Mouse (Mus musculus) right cerebral cortex, adult 2 months (tissue): ENCODE data around the gene 9630041A04Rik.
A peak's percentile ranks its signal among the peaks of the same experiment; 100 is the strongest.

Source experiments
- DNase-seq, 2 experiments: peaks; one replicate each; pipeline ENCODE4 v3.0.0; 2021 to 2022; ENCODE audit warnings: low spot score in 2 of 2

9630041A04Rik gene

DNA sequence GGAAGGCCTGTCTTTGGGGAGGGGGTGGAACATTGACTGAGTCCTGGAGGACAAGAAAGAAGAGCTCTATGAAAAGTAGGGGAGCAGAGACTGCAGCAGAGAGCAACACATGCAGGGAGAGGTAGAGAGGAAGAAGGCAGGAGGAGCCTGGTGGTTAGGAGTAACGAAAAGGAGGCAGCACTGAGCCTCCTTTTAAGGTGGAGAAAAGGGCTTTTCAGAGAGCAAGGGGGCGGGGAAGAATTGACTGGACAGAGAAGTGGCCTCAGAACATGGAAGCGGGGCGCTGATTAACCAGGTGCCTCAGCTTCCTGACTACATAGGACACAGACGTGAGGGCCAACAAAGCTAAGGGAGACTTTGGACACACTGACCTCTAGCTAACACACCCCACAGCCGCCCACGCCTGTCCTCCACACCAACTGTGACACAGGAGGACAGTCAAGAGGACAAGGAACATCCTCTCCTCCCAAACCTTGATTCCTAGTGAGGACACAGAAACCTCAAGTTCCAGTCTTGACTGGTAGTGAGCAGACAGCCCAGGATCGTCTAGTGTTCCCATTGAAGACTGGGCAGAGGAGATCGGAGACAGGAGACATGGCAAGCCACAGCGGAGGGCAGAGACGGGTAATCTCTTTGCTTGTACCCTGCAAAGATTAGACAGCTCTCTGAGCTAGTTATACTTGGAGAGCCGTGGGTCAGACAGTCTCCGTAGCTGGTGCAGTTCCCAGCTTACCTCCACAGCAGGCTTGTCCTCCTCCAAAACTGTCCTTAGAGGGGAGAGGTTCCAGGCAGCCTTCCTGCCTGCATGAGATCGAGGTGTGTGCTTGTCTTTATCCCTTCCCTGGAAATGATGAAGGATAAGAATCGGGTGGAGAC lies at the start of gene 9630041A04Rik:
Gene 9630041A04Rik (plus strand): TSS at position 246 of the 876 bp plus-strand sequence.
- no peak for DNase-seq

DNA sequence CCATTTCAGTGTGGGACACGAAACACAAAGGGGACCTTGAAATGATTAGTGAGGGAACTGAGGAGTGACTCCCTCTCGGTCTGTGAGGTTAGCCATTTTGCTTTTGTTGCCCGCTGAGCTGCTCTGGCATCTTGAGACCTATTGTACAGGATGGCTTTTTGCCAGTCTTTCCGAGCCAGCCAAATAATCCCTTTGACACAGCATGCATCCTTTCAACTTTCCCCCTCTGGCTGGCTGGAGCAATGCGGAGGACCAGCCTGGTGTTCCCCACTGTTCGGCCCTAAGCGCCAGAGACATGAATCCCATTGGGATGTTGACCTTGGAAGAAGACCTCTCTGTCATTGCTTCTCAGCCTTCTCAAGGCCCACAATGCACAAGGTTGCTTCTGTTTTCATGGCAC lies 37.7 kb upstream of the 9630041A04Rik start:
- DNase-seq: no peak

DNA sequence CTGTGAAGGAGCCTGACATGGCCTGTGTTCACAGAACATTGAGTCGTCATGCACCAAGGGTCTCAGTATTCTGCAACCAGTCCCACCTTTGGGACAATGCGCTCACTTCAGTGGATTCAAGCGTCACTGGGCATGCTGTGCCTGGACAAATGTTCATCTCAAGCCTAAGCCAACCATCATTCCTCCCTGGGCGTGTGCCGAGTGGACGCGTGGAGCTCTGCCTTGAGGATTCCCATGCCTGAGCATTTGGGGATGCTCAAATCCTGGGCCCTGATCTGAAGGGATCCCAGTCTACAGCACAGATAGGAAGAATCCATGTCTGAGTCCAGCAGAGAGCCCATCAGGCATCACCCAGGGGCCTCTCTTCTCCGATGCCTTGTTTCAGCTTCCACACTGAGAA lies 36.0 kb upstream of the 9630041A04Rik start:
- no peak for DNase-seq

DNA sequence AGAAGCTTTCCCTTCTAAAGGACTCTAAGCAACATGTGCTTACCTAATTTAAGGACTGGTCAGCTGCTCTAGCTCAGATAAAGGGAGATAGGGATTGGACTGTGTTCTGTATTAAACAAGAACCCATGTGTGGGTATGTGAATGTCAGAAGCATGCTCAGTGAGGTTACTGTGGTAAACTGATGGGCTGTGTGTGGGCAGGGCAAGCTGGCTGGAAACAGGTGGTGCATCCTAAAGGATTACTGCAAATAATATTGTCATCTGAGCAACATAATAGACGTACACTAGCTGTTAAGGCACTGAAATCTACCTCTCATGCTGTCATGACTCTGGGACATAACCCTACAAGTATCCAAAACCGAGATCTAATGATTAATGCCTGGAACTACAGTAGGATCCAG lies 28.0 kb upstream of the 9630041A04Rik start:
- DNase-seq: no peak

DNA sequence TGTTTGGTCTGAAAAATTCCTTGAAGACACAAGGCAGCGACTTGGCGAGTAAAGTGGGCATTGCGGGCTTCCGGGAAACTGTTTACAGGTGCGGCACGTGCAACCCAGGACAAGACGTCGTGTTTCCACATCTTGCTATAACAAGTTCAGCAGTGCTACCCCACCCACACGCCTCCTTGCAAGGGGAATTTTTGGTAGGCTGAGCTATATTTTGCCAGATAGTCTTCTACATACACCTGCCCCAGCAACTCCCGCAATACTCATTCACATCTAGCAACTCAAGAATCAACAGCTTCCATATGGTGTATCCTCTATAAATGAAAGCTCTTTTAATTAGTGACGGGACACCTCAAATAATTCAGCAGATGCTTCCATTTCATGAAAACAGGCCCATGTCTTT lies 20.5 kb upstream of the 9630041A04Rik start:
- peak; percentile 33 to 39 for DNase-seq

DNA sequence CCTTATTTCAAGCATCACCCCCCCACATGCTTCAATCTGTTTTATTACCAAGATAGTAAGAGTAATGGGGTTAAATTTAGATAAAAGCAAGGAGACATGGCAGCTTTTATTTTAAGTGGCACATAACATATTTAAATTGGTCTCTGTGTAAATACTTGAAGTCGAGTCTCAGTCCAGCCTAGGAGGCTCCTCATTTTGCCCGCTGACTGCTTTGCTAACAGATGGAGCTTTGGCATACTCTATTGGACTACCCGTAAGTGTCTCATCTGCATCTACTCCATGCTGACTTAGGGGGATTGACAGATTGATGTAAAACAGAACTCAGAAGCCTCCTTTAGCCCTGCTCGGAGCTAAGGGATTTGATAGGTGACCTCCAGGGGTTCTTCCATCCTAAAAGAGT lies 17.7 kb upstream of the 9630041A04Rik start:
- no peak for DNase-seq

DNA sequence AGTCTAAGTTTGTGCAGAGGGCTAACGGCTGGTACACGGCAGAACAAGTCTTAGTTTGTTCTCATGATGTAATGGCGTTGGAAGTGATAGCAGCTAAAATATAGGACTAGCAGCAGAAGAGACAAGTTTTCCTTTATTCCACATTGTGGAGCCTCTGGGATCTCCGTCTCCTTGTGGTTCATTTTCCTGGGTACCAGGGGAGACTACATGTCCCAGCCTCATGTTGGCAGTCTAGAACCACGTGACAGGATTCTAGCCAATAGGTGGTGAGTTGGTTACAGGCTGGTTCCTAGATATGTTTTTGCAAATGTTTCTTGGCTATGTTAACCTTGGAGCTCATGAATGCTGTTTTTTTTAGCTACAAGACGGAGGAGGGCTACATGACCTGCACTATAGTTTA lies 15.9 kb upstream of the 9630041A04Rik start:
- no peak for DNase-seq

DNA sequence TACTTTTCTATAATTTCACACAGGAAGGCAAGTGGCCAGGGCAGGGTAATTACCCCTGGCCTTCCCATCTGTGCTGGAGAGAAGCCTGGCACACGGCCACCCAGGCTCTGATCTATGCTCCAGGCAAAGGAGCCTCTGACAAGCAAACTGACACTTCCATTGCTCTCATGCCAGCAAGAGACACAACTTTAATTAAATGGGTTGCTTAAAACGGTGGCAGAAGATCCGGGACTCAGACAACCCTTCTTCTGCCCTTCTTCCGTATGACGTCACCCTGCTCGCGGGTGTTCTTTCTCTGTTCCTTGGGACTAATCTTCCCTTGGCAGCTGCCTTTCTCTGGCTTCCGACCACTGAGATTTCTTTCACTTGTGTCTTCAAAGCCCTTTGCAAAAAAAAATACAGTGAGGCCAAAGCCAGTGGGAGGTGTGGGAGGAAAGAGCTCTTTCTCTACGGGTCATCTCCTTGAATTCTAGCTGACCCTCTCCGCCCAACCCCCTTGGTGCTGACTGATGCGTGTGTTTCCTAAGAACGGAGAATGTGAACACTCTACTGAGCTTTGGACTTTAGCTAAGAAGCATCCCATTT lies 932 bp downstream of the 9630041A04Rik start:
- DNase-seq: peak; percentile 23 to 38

DNA sequence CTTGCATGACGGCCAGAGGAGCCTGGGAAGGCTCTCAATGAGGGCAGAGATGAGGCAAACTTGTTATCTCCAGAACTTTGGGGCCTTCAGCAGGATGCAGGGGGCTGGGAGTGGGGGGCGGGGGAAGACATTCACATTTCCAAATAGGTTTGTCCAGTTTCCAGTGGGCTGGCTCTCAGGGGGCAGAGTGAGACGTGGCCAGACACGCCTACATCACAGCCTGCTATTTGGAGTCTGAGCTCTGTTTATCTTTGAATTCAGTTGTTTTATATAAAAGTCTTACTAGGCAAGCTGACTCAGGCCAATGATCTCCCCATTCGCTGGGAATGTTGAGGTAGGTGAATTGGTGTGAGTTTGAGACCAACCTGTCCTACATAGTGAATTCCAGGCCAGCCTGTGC lies 1.5 kb downstream of the 9630041A04Rik start:
- DNase-seq: no peak

DNA sequence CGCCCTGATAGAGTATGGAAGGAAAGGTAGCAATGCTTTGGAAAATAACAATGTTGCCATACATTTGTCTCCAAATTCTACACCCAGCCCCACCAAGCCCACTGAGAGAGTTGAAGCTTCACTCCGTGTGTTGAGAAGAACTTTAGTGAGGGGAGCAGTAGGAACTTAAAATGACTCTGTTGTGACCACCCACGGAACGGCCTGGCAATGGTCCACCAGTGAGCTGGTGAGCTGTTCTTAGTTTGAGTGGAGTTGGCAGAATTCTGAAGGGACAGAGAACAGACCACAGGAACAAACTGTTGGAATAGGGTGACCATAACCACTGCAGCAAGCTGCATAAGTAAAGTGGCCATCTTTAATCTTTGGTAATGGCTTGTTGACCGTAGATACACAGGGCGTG lies 7.0 kb downstream of the 9630041A04Rik start:
- no peak for DNase-seq

DNA sequence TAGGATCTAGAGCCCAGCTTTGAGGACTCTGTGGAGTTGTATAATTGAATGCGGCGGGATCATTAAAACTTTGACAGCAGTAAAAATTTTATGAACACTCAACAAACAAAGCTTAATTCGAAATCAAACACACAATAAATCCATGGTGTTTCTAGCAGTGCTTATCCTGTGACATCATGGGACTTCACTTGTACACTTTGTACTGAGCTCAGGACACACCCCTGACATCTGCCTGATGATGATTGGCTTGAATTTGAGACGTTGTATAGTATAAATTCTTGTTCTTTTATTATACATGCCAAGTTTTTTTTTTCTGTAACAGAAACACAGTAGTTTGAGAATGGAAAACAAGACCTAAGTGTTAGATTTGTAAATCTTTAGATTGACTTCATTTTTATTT lies 8.4 kb downstream of the 9630041A04Rik start:
- no peak for DNase-seq

DNA sequence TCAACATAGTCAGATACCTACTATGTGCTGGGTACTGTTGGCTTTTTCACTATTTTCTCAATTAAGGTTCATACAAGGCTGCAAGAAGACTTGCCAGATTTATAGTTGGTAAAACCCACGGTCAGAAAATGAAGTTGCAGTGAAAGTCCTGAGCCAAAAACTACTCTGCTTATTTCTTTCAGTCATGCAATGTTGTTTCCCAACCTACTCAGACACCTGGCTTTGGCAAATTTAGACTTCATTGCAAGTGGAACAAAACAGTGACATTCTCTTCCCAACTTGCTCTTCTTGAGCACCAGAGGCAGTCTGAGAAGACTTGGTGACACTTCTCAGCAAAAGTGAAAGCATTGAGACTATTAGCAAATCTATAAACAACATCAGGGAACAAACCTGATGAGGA lies 13.7 kb downstream of the 9630041A04Rik start:
- no peak for DNase-seq

DNA sequence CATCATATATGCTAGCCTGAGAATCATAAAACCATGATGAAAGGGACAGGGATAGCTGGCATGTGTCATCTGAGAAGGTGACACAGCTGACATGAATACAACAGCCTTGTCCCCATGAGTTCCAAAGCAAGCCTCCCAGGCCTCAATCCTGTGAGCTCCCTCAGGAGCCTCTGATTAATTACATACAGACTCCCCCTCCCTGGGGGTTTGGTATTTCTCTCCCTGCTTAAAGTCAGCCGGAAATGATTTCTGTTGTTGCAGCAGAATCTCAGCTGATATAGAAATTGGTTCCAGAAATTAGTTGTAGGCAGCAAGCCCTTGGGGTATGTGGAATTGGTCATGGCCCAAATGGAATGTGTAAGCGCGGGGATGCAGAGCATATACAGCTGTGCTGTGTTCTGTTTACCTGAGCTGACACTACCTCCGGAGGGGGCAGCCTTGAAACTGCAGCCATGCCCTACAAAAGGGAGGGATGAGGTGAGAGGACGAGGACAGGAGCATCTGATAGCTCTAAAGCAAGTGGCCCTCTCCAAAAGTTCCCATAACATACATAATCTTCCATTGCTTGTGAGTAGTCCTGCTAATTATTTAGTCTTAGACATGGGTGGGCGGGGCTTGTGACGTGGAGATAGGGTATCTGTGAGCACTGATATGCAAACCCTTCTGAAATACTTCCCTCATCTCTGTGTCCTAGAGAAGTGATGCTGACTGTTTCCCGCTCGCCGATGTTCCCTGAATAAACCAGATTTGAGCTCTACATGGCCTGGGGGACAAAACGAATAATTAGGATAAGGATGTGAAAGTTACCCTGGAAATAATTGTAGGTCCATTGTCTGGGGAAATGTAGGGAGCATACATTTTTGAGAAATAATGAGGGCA lies 15.7 kb downstream of the 9630041A04Rik start:
- DNase-seq: no peak

DNA sequence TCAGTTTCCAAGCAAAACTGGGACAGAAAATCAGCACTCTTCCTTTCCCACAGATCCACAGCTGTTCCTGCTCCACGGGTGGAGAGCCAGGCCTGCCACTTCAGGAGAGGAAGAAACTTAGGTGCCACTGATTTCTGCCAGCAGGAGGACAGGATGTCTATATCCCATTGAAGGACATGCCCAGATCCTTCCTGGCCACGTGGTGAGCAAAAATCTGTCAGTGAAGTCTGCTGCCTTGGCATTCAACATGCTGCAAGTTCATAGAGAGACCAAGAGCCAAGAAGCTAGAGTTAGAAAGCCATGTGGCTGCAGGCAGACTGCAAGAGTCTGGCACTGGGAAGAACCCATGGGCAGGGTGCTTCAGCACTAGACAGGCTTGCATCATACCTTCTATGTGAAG lies 21.7 kb downstream of the 9630041A04Rik start:
- no peak for DNase-seq

DNA sequence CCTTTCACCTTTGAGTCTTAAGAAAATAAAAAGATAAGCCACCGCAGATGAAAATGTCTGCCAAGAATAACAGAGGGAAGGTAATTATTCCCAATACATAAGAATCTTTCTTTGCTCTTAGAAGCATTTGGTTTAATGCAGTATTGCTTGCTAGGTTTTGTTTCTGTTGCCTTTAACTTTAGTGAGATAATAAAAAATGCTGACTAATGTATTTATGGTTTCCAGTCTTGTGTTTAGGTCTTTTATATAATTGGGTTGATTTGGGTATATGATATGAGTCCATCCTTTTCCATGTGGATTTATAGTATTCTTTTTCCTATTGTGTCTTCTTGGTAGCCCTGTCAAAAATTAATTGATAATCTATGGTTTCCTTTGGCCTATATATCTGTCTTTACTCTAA lies 36.2 kb downstream of the 9630041A04Rik start:
- no peak for DNase-seq

DNA sequence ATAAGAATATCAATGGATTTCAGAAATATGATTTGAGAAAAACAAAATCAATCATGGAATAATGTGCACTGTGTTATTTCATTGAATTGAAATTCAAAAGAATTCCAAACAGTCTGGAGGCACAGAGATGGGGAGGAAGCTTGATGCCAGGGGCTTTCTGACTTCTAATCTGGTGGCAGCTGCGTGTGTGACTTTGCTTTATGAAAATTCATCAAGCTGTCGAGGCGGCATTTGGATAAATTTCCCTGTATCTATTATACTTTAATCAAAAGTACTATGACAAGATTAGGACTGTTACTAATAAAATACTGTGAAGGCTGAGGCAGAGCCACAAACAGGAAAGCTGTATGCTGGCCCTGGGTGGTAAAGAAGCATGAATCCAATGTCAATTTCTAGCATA lies 41.8 kb downstream of the 9630041A04Rik start:
- no peak for DNase-seq

DNA sequence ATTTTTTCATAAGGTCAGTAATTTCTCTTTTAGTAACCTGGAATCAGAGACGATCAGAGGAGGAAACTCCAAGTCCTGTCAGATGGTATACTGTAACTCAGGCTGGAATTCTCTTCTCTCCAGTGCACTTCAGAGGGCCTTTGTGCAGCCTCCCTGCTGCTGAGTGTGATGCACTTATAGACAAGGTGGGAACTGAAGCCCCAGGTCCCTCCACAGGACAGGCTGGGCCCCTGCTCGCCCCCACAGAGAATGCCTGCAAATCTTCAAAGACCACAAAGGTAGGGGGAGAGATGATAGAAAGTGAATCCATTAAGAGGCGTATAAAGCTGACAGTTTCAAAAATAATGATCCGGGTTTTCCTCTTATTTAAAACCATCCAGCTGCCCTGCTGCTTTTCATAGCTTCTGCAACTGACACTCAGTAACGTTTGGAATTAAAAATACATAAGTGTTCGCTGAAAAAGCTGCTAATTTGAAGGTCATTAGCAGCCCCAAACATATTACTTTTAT lies 46.2 kb downstream of the 9630041A04Rik start:
- no peak for DNase-seq

DNA sequence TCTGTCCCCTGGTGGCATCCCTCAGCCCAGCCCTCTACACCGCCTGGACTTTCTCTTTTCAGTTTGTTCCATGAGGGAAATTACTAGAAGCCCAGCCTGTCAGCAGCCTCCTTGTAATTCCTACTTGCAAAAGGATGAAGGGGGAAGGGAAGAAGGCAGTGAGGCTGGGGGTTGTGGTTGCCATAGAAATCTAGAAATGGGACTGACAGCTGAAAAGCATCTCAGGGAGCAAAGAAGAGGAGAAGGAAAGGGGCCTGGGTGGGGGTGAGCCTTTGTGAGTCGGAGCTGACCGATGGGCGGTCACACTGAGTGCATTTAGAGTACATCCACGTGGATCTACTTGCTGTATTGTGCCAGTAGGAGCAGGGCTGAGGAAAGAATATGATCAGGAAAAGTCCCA lies 47.2 kb downstream of the 9630041A04Rik start:
- no peak for DNase-seq

DNA sequence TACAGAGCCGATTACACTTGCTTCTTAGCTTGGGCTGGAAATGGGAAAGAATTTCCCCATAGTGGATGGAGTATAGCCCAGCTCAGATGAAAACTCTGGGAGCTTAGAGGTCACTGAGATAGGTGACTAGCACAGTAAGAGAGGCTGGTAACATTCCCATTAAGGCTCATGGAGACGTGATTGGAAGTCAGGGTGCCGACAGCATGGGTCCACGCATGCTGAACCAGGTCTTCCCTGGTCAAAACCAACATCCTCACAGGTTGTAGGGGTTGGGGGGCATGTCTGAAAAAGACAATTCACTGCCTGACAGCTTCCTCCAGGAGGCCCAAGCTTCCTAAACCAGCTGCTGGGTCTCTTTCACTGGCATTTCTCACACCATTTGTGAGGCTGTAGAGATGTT lies 47.9 kb downstream of the 9630041A04Rik start:
- DNase-seq: no peak

DNA sequence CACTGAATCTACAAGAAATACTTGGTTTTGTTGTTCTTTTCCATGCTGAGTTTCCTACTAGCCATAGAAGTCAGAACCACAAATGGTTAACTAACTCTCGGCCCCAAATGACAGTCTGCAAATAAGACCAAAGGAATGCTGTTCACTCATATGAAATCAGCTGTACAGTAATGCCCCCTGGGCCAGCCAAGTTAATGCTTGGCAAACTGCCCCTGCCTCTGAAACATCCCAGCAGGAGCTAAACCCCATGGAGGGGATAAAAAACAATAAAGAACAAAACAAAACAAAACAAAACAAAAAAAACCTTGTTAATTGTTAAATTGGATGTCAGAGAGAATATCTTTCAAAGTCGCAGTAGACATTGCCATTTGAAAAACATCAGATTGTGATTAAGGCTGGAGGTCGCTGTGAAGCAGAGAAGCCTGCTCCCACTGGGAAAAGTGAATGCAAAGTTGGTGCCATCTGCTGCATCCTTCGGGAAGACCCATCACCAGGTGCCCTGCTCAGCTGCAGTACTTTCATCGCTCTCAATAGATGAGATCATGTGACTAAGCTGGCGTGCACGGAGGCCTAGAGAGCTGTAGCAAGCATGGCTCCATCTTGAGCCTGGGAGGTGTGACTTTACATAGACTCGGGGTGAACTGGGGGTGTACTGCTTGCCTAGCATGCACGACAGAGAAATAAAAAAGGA lies 49.7 kb downstream of the 9630041A04Rik start:
- peak in 1 of 2 experiments; percentile 5 for DNase-seq

DNA sequence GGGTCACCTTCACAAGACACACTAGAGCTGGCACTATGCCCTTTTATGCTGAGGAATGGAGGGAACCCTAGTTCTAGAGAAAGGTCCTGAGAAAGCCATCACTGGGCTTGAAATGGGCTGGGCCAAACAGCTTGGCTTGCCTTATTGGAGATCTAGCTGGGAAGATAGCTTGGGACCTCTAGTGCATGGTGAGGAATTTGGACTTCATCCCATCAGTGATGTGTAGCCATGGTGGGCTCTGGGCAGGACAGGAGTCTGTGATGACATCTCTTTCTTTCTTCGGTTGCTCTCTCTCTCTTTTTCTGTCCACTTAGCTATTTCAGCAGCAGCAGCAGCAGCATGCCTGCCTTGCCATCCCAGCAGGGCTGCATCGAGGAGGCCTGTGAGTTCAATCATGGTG lies 53.4 kb downstream of the 9630041A04Rik start:
- DNase-seq: no peak

DNA sequence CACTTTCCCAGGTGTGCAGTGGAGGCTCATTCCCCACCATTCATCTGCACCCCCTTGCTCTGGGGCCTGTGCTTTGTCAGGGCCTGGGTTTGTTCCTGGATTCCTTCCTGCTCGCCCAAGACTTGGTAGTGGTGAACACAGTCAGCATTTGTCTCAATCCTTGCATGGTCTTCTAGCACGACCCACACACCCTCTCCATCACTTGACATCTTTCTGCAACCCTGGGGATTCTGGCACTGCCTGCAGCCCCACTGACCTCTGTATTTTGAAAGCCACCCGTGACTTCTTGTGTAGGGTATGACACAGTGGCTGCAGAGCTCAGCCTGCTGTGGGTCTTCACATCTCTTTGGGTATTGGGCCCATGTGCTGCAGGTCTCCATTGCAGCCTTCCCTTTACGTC lies 57.1 kb downstream of the 9630041A04Rik start:
- no peak for DNase-seq
